Mouse (Mus musculus) E14TG2a.4 (cell line): ENCODE data around the gene Gm11492.
A peak's percentile ranks its signal among the peaks of the same experiment; 100 is the strongest.

Source experiments
- H3K27me3 ChIP-seq: 2 replicates; pipeline ENCODE4 v1.6.1; 2014; ENCODE audit warnings: low read length, control low read depth; ENCODE audit not compliant: insufficient read depth
- H3K36me3 ChIP-seq: 2 replicates; pipeline ENCODE4 v1.6.1; 2014; ENCODE audit warnings: low read length, control low read depth; ENCODE audit not compliant: insufficient read depth
- H3K4me1 ChIP-seq: replicated peaks from 2 replicates; pipeline ENCODE4 v1.6.1; 2014; ENCODE audit warnings: low read depth, low read length, control low read depth
- H3K4me3 ChIP-seq: replicated peaks from 2 replicates; pipeline ENCODE4 v1.5.1; 2014; ENCODE audit warnings: mild to moderate bottlenecking, low read length
- H3K9me3 ChIP-seq: 2 replicates; pipeline ENCODE4 v1.6.1; 2014; ENCODE audit warnings: low read length, control low read depth
- CTCF ChIP-seq: conservative IDR thresholded peaks from 2 replicates; pipeline ENCODE4 v1.5.1; 2014; ENCODE audit warnings: low read length
- NANOG ChIP-seq: IDR thresholded peaks from 2 replicates; pipeline ENCODE4 v1.6.1; 2014; ENCODE audit warnings: borderline replicate concordance, low read length, mixed read lengths
- POU5F1 ChIP-seq: IDR thresholded peaks from 2 replicates; pipeline ENCODE4 v1.6.1; 2014; ENCODE audit warnings: low read length, borderline replicate concordance

Gene Gm11492

GRCm38 (mm10) chr11:87603571-87603970 lies 37.1 kb downstream of the Gm11492 start:
- TF ChIP-seq POU5F1 (no peak), NANOG (no peak), CTCF (no peak)
- peaks cover 17% of the 10 kb centered on the region for H3K4me1 ChIP-seq

GRCm38 (mm10) chr11:87609264-87609663 lies 42.8 kb downstream of the Gm11492 start:
- Histone ChIP-seq H3K9me3 (no peaks in the 10 kb centered on the region), H3K27me3 (no peaks in the 10 kb centered on the region), H3K4me1 (no peaks in the 10 kb centered on the region), H3K36me3 (peaks cover 99% of the 10 kb centered on the region), H3K4me3 (no peak overlapping the region)
- TF ChIP-seq POU5F1 (no peak), CTCF (no peak), NANOG (no peak)

More at GRCm38 (mm10) chr11:87603571-87603970, 37.1 kb downstream of the Gm11492 start:
- Histone ChIP-seq H3K36me3 (peaks cover 100% of the 10 kb centered on the region), H3K27me3 (no peaks in the 10 kb centered on the region), H3K4me3 (no peak overlapping the region), H3K9me3 (no peaks in the 10 kb centered on the region)

- Histone ChIP-seq H3K27me3 (peaks cover 16% of the 10 kb centered on the region), H3K4me3 (no peak overlapping the region), H3K4me1 (no peaks in the 10 kb centered on the region), H3K9me3 (no peaks in the 10 kb centered on the region), H3K36me3 (peaks cover 99% of the 10 kb centered on the region)
- TF ChIP-seq NANOG, result no peak
Measured at GRCm38 (mm10) chr11:87611547-87611946, 45.1 kb downstream of the Gm11492 start.

GRCm38 (mm10) chr11:87613972-87614371 lies 47.5 kb downstream of the Gm11492 start:
- TF ChIP-seq NANOG (no peak), CTCF (no peak), POU5F1 (no peak)
- no peak overlapping the region for H3K4me3 ChIP-seq
- H3K4me1 ChIP-seq, result peaks cover 2% of the 10 kb centered on the region; the same call in 1 of the 2 replicates
- 0 out of 2 replicates have a peak, but pooled peaks cover 5% of the 10 kb centered on the region for H3K9me3 ChIP-seq
- peaks cover 77% of the 10 kb centered on the region for H3K36me3 ChIP-seq
- H3K27me3 ChIP-seq, result peaks cover 38% of the 10 kb centered on the region

GRCm38 (mm10) chr11:87615551-87615950 lies 49.1 kb downstream of the Gm11492 start:
- Histone ChIP-seq H3K9me3 (0 out of 2 replicates have a peak, but pooled peaks cover 5% of the 10 kb centered on the region), H3K36me3 (peaks cover 63% of the 10 kb centered on the region), H3K4me3 (no peak overlapping the region), H3K4me1 (peaks cover 3% of the 10 kb centered on the region; the same call in 1 of the 2 replicates), H3K27me3 (peaks cover 38% of the 10 kb centered on the region)
- no peak for TF ChIP-seq NANOG
- TF ChIP-seq CTCF, result no peak
- no peak for TF ChIP-seq POU5F1

GRCm38 (mm10) chr11:87615952-87616351 lies 49.5 kb downstream of the Gm11492 start:
- Histone ChIP-seq H3K36me3 (peaks cover 59% of the 10 kb centered on the region), H3K9me3 (0 out of 2 replicates have a peak, but pooled peaks cover 5% of the 10 kb centered on the region), H3K27me3 (peaks cover 38% of the 10 kb centered on the region), H3K4me3 (no peak overlapping the region), H3K4me1 (peaks cover 6% of the 10 kb centered on the region; the same call in 1 of the 2 replicates)
- no peak for TF ChIP-seq NANOG
- TF ChIP-seq POU5F1, result no peak
- TF ChIP-seq CTCF, result no peak

- peaks cover 6% of the 10 kb centered on the region; the same call in 1 of the 2 replicates for H3K4me1 ChIP-seq
- H3K27me3 ChIP-seq, result peaks cover 38% of the 10 kb centered on the region
- 0 out of 2 replicates have a peak, but pooled peaks cover 5% of the 10 kb centered on the region for H3K9me3 ChIP-seq
- peak within 1 kb of the TSS; percentile 66 for H3K4me3 ChIP-seq
- no peak for TF ChIP-seq CTCF
- no peak for TF ChIP-seq POU5F1
- TF ChIP-seq NANOG, result no peak
- H3K36me3 ChIP-seq, result peaks cover 49% of the 10 kb centered on the region
Measured at GRCm38 (mm10) chr11:87616790-87617474, 50.5 kb downstream of the Gm11492 start, which contains the start of gene Hsf5. TSS of gene Hsf5 (plus strand) at chr11:87617164.

GRCm38 (mm10) chr11:87617606-87618005 lies 51.2 kb downstream of the Gm11492 start:
- Histone ChIP-seq H3K36me3 (peaks cover 42% of the 10 kb centered on the region), H3K4me3 (peak overlapping the region; percentile 66), H3K4me1 (peaks cover 9% of the 10 kb centered on the region), H3K9me3 (0 out of 2 replicates have a peak, but pooled peaks cover 5% of the 10 kb centered on the region), H3K27me3 (peaks cover 38% of the 10 kb centered on the region)
- TF ChIP-seq NANOG, result no peak
- TF ChIP-seq CTCF, result no peak
- no peak for TF ChIP-seq POU5F1
